Mouse (Mus musculus) E14TG2a.4 (cell line): ENCODE measurements around the gene Itgam.
"Not testable (repeated sequence)": the region's sequence is repeated elsewhere in the genome, so short reads cannot be mapped to it uniquely, and the experiment has no call there.

Experiments used
- H3K27me3 ChIP-seq: 2 replicates; pipeline ENCODE4 v1.6.1; 2014; ENCODE audit warnings: low read length, control low read depth; ENCODE audit not compliant: insufficient read depth
- H3K36me3 ChIP-seq: 2 replicates; pipeline ENCODE4 v1.6.1; 2014; ENCODE audit warnings: low read length, control low read depth; ENCODE audit not compliant: insufficient read depth
- H3K4me1 ChIP-seq: replicated peaks from 2 replicates; pipeline ENCODE4 v1.6.1; 2014; ENCODE audit warnings: low read depth, low read length, control low read depth
- H3K4me3 ChIP-seq: replicated peaks from 2 replicates; pipeline ENCODE4 v1.5.1; 2014; ENCODE audit warnings: mild to moderate bottlenecking, low read length
- H3K9me3 ChIP-seq: 2 replicates; pipeline ENCODE4 v1.6.1; 2014; ENCODE audit warnings: low read length, control low read depth
- CTCF ChIP-seq: conservative IDR thresholded peaks from 2 replicates; pipeline ENCODE4 v1.5.1; 2014; ENCODE audit warnings: low read length
- NANOG ChIP-seq: IDR thresholded peaks from 2 replicates; pipeline ENCODE4 v1.6.1; 2014; ENCODE audit warnings: borderline replicate concordance, low read length, mixed read lengths
- POU5F1 ChIP-seq: IDR thresholded peaks from 2 replicates; pipeline ENCODE4 v1.6.1; 2014; ENCODE audit warnings: low read length, borderline replicate concordance

The Itgam gene

DNA sequence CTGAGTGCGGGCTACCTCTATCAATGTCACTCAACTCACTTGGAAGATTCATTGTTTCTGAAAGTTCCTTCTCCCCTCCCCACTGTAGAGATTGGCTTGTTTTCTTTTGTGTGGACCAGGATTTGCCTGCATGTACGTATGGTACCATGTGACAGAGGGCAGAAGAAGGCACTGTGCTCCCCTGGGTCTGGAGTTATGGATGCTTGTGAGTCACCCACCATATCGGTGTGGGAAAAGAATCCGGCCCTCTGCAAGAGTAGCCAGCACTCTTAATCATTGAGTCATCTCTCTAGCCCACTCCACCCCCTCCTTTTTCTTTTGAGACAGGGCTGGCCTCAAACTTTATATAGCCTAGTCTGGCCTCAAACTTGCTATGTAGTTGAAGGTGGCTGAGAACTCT, 37.5 kb upstream of the Itgam start:
- TF ChIP-seq CTCF (no peak), POU5F1 (no peak), NANOG (no peak)
- Histone ChIP-seq H3K36me3 (no peaks in the 10 kb centered on the region), H3K4me1 (no peaks in the 10 kb centered on the region), H3K4me3 (no peak overlapping the region), H3K27me3 (no peaks in the 10 kb centered on the region), H3K9me3 (no peaks in the 10 kb centered on the region)

DNA sequence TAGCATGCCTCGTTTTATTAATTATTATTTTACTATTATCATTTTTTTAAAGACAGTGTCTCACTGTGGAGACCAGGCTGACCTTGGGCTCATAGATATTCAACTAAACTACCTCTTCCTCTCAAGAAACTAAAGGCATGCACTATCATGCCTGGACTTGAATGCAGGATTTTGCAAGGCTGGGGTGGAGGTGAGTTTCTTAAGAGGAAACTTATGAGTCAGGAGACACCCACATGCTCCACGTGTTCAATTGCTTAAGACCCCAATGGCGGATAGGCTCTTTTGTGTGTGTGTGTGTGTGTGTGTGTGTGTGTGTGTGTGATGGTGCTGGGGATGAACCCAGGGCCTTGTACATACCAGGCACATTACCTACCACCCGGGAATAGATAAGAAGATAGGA, 37.1 kb upstream of the Itgam start:
- TF ChIP-seq POU5F1 (no peak), NANOG (no peak), CTCF (no peak)
- Histone ChIP-seq H3K27me3 (no peaks in the 10 kb centered on the region), H3K9me3 (no peaks in the 10 kb centered on the region), H3K36me3 (no peaks in the 10 kb centered on the region), H3K4me1 (no peaks in the 10 kb centered on the region), H3K4me3 (no peak overlapping the region)

DNA sequence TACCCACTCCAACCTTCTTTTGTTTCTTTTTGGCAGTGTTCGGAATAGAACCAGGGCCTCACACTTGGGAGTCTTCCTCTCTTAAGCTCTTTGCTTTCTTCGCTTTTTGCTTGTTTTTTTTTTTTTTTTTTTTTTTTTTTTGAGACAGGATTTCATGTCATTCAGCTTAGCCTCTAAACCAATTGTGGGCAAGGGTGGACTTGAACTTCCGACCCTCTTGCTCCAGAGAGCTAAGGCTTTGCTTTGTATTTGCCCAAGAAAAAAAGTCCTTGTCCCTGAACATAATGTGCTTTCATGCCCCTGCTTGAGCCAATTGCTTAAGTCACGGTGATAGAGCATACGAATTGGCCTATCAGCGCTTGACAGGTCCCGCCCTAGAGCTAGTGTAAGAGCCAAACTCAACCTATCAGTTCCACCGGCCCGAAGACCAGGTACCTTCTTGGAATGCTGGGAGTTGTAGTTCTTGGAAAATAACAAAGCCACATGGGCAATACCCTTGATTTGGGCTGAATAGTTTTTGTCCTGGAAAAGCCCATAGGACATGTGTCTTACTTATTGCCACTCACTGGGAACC, 30.9 kb upstream of the Itgam start:
- no peak overlapping the region for H3K4me3 ChIP-seq

DNA sequence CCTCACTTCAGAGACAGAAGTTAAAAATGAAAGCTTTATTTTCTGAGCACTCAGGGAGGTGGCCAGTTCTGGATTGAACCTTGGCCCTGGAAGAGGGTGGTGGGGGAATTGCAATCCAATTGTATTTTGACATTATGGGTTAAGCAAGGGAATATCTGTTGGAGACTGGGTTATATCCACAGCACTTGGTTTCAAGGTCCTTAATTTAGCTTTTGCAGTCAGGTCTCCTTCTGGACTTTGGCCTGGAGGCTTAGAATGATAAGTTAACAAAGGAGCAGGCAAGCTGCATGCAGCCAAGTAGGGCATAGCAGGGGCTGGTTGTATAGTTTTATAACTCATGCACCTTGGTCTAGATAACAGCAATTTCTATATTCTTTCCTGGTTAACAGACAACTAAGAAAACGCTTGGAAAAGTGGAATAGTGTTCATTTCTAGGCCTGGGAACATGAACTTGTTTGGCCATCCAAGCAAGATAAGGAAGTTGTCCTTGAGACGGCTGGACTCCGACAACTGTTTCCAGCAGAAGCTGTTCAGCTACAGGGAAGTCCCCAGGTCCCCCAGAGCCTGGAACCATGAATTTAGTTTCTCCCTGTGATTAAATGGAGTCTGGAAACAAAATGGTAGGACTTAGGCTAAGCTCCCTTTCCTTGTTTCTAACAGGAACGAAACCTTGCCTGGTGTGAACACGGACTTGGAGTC, 30.0 kb upstream of the Itgam start:
- Histone ChIP-seq H3K9me3 (no peaks in the 10 kb centered on the region), H3K36me3 (no peaks in the 10 kb centered on the region), H3K4me3 (no peak overlapping the region), H3K27me3 (no peaks in the 10 kb centered on the region), H3K4me1 (peaks cover 9% of the 10 kb centered on the region)
- TF ChIP-seq CTCF (no peak), NANOG (no peak), POU5F1 (no peak)

More for the DNA sequence above, 30.9 kb upstream of the Itgam start:
- no peaks in the 10 kb centered on the region for H3K9me3 ChIP-seq
- peaks cover 9% of the 10 kb centered on the region for H3K4me1 ChIP-seq
- TF ChIP-seq NANOG: no peak
- TF ChIP-seq CTCF: no peak
- TF ChIP-seq POU5F1: no peak
- H3K36me3 ChIP-seq: no peaks in the 10 kb centered on the region
- H3K27me3 ChIP-seq: no peaks in the 10 kb centered on the region

DNA sequence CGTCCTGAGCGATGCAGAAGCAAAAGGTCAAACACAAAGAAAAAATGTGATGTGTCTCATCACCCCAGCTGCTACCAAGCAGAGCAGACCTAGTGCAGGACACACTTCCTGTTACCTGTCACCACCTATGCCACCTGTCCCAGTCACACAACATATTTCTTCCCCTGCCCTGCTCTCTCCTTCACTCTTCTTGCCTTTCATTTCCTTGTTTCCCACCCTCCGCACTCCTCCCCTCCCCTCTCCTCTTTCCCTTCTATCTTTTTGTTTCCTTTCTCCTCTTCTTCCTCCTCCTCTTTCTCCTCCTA, 29.5 kb upstream of the Itgam start:
- Histone ChIP-seq H3K4me1 (peaks cover 9% of the 10 kb centered on the region), H3K27me3 (no peaks in the 10 kb centered on the region), H3K36me3 (no peaks in the 10 kb centered on the region), H3K4me3 (no peak overlapping the region), H3K9me3 (no peaks in the 10 kb centered on the region)
- TF ChIP-seq NANOG: no peak
- TF ChIP-seq CTCF: no peak
- no peak for TF ChIP-seq POU5F1

DNA sequence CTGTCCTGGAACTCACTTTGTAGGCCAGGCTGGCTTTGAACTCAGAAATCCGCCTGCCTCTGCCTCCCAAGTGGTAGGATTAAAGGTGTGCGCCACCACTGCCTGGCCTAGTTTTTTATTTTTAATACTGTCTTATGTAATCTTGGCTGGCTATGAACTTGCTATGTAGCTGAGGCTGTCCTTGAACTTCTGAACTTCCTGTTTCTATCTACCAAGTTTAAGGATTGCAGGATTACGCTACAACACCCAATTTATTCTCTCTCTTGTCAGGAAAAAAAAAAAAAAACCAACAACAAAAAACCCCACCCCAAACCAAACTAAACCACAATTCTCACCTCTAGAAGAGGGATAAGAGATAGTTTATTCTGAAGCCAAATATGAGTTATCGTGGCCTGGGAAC, 28.8 kb upstream of the Itgam start:
- Histone ChIP-seq H3K27me3 (no peaks in the 10 kb centered on the region), H3K36me3 (no peaks in the 10 kb centered on the region), H3K4me3 (no peak overlapping the region), H3K4me1 (peaks cover 9% of the 10 kb centered on the region), H3K9me3 (no peaks in the 10 kb centered on the region)
- TF ChIP-seq POU5F1 (no peak), NANOG (no peak), CTCF (no peak)

DNA sequence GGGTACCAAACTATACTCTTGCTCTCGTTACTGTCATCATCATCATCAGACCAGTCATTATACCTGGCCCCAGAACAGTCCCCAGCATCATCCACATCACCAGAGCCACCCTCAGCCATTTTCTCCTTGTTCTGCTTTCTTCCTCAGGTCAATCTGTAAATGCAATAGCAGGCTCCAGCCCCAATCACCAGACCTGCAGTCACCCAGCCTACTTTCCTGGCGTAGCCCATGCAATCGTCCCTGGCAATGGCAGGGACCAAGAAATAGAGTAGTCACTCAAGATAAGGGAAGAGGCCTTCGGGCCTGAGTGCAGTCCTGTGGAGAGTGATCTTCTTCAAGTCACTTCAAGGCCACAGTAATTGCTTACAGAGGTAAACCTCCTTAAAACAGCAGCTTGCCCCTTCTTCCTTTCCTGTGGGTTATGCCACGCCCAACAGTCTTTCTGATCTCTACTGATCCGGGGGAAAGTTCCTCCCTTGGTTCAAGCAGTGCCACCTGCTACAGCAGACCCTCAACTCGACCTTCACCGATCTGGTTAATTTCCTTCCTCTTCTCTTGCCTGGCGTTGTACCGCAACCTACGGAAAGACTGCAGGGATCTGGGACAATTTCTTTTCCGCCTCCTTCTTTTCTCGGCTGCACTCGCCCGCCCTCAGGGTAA, 20.1 kb upstream of the Itgam start:
- H3K4me3 ChIP-seq, H3K36me3 ChIP-seq, H3K27me3 ChIP-seq, H3K9me3 ChIP-seq, H3K4me1 ChIP-seq: not testable (repeated sequence)

DNA sequence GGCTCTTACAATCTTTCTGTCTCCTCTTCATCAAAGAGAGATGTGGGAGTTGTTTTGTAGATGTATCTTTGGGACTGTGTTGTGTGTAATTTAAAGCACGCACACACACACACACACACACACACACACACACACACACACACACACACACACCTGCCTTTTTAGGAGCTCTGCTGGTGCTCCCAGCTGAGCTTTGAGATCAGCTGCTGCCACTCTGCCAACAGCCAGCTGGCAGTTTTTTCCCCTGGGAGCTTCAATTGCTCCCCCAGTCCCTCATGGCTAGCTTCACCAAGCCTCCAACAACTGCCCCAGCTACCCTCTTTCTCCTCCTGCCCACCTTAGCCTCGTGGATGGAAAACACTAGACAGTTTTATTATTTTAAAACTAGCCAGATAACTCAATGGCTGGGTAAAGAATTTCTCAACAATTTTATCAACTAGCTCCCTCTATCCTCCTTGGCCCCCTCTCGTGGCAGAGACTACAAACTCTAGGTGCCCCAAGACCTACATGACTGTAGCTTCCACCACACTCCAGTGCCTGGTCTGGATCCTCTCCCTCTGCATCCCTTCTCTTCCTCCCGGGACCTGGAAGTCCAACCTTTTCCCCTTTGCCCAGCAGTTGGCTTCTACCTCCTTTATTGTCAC, 18.2 kb upstream of the Itgam start:
- no peak for TF ChIP-seq NANOG
- TF ChIP-seq POU5F1: no peak
- TF ChIP-seq CTCF: no peak
- H3K36me3 ChIP-seq: no peaks in the 10 kb centered on the region

More for the DNA sequence above, 18.2 kb upstream of the Itgam start:
- Histone ChIP-seq H3K27me3 (peaks cover 2% of the 10 kb centered on the region; the same call in 1 of the 2 replicates), H3K4me1 (no peaks in the 10 kb centered on the region), H3K4me3 (no peak overlapping the region), H3K9me3 (no peaks in the 10 kb centered on the region)
